Mouse (Mus musculus) ES-Bruce4 (cell line): Measurements from ENCODE around the gene Bag5. TPM values are rescaled to one million over a fixed set of nuclear protein-coding genes. Genes with fewer than 3 reads are reported as not detected.
"Not testable (repeated sequence)": the region's sequence is repeated elsewhere in the genome, so short reads cannot be mapped to it uniquely, and the experiment has no call there.

Experiments used
- H3K27ac ChIP-seq: 2 replicates; pipeline ENCODE4 v1.5.1; 2012; ENCODE audit warnings: low read length, inconsistent platforms; ENCODE audit not compliant: insufficient read depth
- H3K27me3 ChIP-seq: 2 replicates; pipeline ENCODE4 v1.6.1; 2012; ENCODE audit warnings: mild to moderate bottlenecking, low read length, inconsistent platforms; ENCODE audit not compliant: control insufficient read depth, poor library complexity, insufficient read depth, severe bottlenecking
- H3K36me3 ChIP-seq: 2 replicates; pipeline ENCODE4 v1.6.1; 2012; ENCODE audit warnings: inconsistent platforms, mild to moderate bottlenecking, low read length, moderate library complexity; ENCODE audit not compliant: control insufficient read depth, poor library complexity, insufficient read depth, severe bottlenecking
- H3K4me1 ChIP-seq: one replicate; pipeline ENCODE4 v1.8.1; 2011; ENCODE audit warnings: low read length; ENCODE audit not compliant: control insufficient read depth, insufficient read depth
- H3K4me3 ChIP-seq: 2 replicates; pipeline ENCODE4 v1.5.1; 2011; ENCODE audit warnings: low read depth, mild to moderate bottlenecking, low read length
- H3K9ac ChIP-seq: 2 replicates; pipeline ENCODE4 v1.6.1; 2012; ENCODE audit warnings: low read depth, mild to moderate bottlenecking, inconsistent platforms; ENCODE audit not compliant: poor library complexity, severe bottlenecking
- H3K9me3 ChIP-seq: replicated peaks from 2 replicates; pipeline ENCODE4 v1.6.1; 2012; ENCODE audit warnings: mild to moderate bottlenecking, low read length, inconsistent platforms; ENCODE audit not compliant: control insufficient read depth, poor library complexity, insufficient read depth, severe bottlenecking
- CTCF ChIP-seq: IDR thresholded peaks from one replicate; pipeline ENCODE4 v1.8.1; 2011; ENCODE audit warnings: low read depth, low read length
- EP300 ChIP-seq: IDR thresholded peaks from 2 replicates; pipeline ENCODE4 v1.6.1; 2011; ENCODE audit warnings: low read depth, low read length; ENCODE audit not compliant: insufficient read depth
- POLR2A ChIP-seq: IDR thresholded peaks from one replicate; pipeline ENCODE4 v1.8.1; 2011; ENCODE audit warnings: low read length; ENCODE audit not compliant: insufficient read depth
- polyA plus RNA-seq: library from polyadenylated mRNA; stranded (reverse); fragments of >200 nt; gene quantifications from 2 replicates; pipeline ENCODE4 v1.2.4, GENCODE M21; 2011; ENCODE audit warnings: low read depth; ENCODE audit not compliant: missing spikeins, insufficient read depth, insufficient read length

Bag5 gene
- polyA plus RNA-seq, 1 experiment = 13.4 TPM

DNA sequence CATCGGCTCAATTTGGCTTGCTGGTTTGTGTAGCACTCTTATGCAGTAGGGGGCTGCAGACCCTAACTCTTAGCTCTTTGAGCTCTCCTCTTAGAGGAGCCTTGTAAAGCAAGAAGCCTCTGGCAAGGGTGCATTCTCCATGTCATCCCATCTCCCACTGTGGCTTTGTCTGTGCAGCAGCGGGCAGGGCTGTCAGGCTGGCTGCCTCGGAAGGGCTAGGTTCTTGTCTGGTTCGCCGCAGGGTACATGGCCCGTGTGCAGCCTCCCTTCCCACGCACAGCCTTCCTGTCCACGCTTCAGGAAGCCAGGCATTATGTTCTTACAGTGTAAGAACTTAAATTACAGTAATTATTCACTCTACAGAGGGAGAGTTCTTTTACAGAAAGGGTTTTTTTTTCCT is 5.6 kb upstream of the Bag5 start:
- no peaks in the 10 kb centered on the region for H3K36me3 ChIP-seq
- no peaks in the 10 kb centered on the region for H3K27me3 ChIP-seq
- H3K27ac ChIP-seq = no peak overlapping the region
- H3K4me3 ChIP-seq = no peak overlapping the region
- no peak overlapping the region for H3K9ac ChIP-seq
- H3K9me3 ChIP-seq = no peaks in the 10 kb centered on the region
- H3K4me1 ChIP-seq = peaks cover 2% of the 10 kb centered on the region
- TF ChIP-seq CTCF (no peak), EP300 (no peak), POLR2A (no peak)

DNA sequence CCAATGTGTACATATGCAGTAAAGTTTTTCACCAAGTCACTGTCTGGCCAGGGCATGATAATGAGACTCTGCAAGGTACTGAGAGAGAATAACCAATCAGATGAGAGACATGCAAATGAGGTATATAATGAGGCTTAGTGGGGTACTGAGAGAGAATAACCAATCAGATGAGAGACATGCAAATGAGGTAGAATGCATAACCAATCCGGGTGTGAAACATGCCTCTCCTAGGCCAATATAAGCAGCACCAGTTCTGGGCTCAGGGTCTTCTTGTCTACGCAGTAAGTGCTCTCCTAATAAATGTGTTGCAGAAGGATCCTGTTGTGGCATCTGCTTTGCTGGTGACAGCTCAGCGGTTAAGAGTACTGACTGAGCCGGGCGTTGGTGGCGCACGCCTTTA is 3.4 kb upstream of the Bag5 start:
- Histone ChIP-seq H3K4me1 (peaks cover 2% of the 10 kb centered on the region), H3K27me3 (no peaks in the 10 kb centered on the region), H3K27ac (no peak overlapping the region), H3K4me3 (no peak overlapping the region), H3K36me3 (no peaks in the 10 kb centered on the region), H3K9me3 (no peaks in the 10 kb centered on the region), H3K9ac (no peak overlapping the region)
- no peak for TF ChIP-seq EP300
- no peak for TF ChIP-seq CTCF
- no peak for TF ChIP-seq POLR2A

GRCm38 (mm10) chr12:111713880-111714279 is 823 bp upstream of the Bag5 start:
- H3K9me3 ChIP-seq, H3K27ac ChIP-seq, H3K4me1 ChIP-seq, H3K27me3 ChIP-seq: not testable (repeated sequence)
- Histone ChIP-seq H3K36me3 (peaks cover 13% of the 10 kb centered on the region), H3K4me3 (peak overlapping the region; percentile 49), H3K9ac (peak overlapping the region; percentile 79)

DNA sequence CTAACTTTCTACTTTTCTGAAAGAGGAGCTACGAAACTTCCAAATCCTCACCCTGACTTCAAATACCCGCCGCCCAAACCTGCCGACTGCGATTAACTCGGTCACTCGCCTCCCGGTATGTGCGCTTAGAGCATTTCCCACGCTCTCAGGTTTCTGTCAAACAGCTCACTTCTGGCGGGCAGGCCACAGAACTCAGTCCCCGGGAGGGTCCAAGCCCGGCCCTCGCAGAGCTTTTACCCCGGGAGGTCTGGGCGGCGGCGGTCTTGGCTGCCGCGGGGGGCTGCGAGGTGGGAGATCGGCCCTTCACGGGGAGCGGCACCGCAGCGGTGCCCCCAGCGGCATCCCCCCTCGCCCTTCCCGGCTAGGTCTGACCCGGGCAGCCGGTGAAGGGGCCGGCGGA is 581 bp downstream of the Bag5 start:
- TF ChIP-seq EP300 (no peak), POLR2A (no peak), CTCF (no peak)
- Histone ChIP-seq H3K36me3 (peaks cover 14% of the 10 kb centered on the region), H3K9ac (peak overlapping the region; percentile 79)

GRCm38 (mm10) chr12:111710091-111710490 is 3.0 kb downstream of the Bag5 start:
- no peaks in the 10 kb centered on the region for H3K27me3 ChIP-seq
- no peak overlapping the region for H3K27ac ChIP-seq
- no peak overlapping the region for H3K4me3 ChIP-seq
- H3K9ac ChIP-seq = no peak overlapping the region
- H3K9me3 ChIP-seq = no peaks in the 10 kb centered on the region
- peaks cover 14% of the 10 kb centered on the region for H3K36me3 ChIP-seq
- H3K4me1 ChIP-seq = no peaks in the 10 kb centered on the region
- TF ChIP-seq POLR2A (no peak), EP300 (no peak), CTCF (no peak)

More for the DNA sequence above, 581 bp downstream of the Bag5 start:
- Histone ChIP-seq H3K9me3 (no peaks in the 10 kb centered on the region), H3K4me1 (no peaks in the 10 kb centered on the region), H3K27ac (no peak overlapping the region), H3K4me3 (peak overlapping the region; percentile 78), H3K27me3 (no peaks in the 10 kb centered on the region)

DNA sequence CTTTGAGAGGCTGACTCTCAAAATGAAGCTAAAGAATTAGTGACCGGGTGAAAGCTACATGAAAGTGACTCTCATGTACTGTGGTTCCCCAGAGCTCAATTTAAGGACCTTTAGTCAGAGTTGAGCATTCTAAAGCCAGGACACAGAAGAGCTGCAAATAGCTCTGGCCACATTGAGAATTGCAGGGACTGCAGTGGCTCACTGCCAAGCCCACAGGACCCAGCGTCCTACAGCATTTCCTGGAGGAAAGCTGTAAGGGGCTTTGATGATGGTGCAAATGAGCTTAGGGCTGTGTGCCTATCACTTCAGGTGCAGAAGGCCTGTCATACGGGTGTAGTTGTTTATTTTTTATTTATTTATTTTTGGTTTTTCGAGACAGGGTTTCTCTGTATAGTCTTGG is 4.9 kb downstream of the Bag5 start:
- Histone ChIP-seq H3K4me1 (peaks cover 1% of the 10 kb centered on the region), H3K36me3 (peaks cover 14% of the 10 kb centered on the region), H3K9ac (no peak overlapping the region), H3K9me3 (no peaks in the 10 kb centered on the region), H3K4me3 (no peak overlapping the region), H3K27ac (no peak overlapping the region), H3K27me3 (no peaks in the 10 kb centered on the region)
- TF ChIP-seq POLR2A (no peak), EP300 (no peak), CTCF (no peak)
